Mouse (Mus musculus) heart, adult 2 months (tissue): ENCODE data around the gene Fancf. TPM values are rescaled to one million over a fixed set of nuclear protein-coding genes. Genes with fewer than 3 reads are reported as not detected.

Experiments
- DNase-seq, 2 experiments: peaks; one replicate each; pipeline ENCODE4 v3.0.0; 2021
- H3K27ac ChIP-seq: fragments of 200-600 bp; 2 replicates; pipeline ENCODE4 v1.8.1; 2022
- H3K27me3 ChIP-seq: fragments of 200-500 bp; 2 replicates; pipeline ENCODE4 v1.6.1; 2012; ENCODE audit warnings: mild to moderate bottlenecking, low read length, inconsistent platforms, mixed read lengths; ENCODE audit not compliant: control insufficient read depth, insufficient read depth
- H3K36me3 ChIP-seq: fragments of 200-500 bp; 2 replicates; pipeline ENCODE4 v1.6.1; 2012; ENCODE audit warnings: low read length, inconsistent platforms; ENCODE audit not compliant: control insufficient read depth, insufficient read depth
- H3K4me1 ChIP-seq: fragments of 200-500 bp; 2 replicates; pipeline ENCODE4 v1.6.1; 2011; ENCODE audit warnings: low read length; ENCODE audit not compliant: control insufficient read depth, insufficient read depth
- H3K4me3 ChIP-seq: fragments of 200-600 bp; 2 replicates; pipeline ENCODE4 v1.8.1; 2022
- H3K79me2 ChIP-seq: fragments of 200-500 bp; replicated peaks from 2 replicates; pipeline ENCODE4 v1.6.1; 2012; ENCODE audit warnings: mild to moderate bottlenecking, inconsistent platforms, low read length, moderate library complexity, mixed read lengths; ENCODE audit not compliant: control insufficient read depth, insufficient read depth
- H3K9ac ChIP-seq: fragments of 200-500 bp; 2 replicates; pipeline ENCODE4 v1.6.1; 2012; ENCODE audit warnings: low read depth, mild to moderate bottlenecking, control low read depth, inconsistent platforms, low read length, mixed read lengths
- CTCF ChIP-seq: fragments of 200-600 bp; IDR thresholded peaks from 2 replicates; pipeline ENCODE4 v1.8.1; 2022; ENCODE audit warnings: antibody characterized with exemption, mild to moderate bottlenecking, moderate library complexity
- EP300 ChIP-seq: fragments of 200-500 bp; IDR thresholded peaks from 2 replicates; pipeline ENCODE4 v1.6.1; 2011; ENCODE audit warnings: low read depth, low read length, control low read depth; ENCODE audit not compliant: insufficient read depth
- POLR2A ChIP-seq: fragments of 200-500 bp; IDR thresholded peaks from 2 replicates; pipeline ENCODE4 v1.6.1; 2011; ENCODE audit warnings: mild to moderate bottlenecking, low read depth, low read length, control low read depth; ENCODE audit not compliant: insufficient read depth
- WGBS: fragments of 180-500 bp; shearing (Covaris S2); methylation state at CpG from one replicate; pipeline ENCODE4 v1.1.7; 2018; 5-methylcytosine and 5-hydroxymethylcytosine counted together
- intact Hi-C: fragments of 180-260 bp; cut with DNase I; formaldehyde crosslinking; loops from one replicate; pipeline ENCODE4 v1.15.1; 2025
- polyA plus RNA-seq: library from polyadenylated mRNA; depleted of rRNA; stranded (reverse); fragments of >200 nt; gene quantifications from 2 replicates; pipeline ENCODE4 v1.2.3, GENCODE M21; 2012
- total RNA-seq, 2 experiments: library from RNA; stranded (reverse); gene quantifications; 2 replicates each; pipeline ENCODE4 v1.2.3; 2021

Gene Fancf
- total and polyA plus RNA-seq, 3 experiments = 1.3 to 2.7 (median 1.6) TPM

DNA sequence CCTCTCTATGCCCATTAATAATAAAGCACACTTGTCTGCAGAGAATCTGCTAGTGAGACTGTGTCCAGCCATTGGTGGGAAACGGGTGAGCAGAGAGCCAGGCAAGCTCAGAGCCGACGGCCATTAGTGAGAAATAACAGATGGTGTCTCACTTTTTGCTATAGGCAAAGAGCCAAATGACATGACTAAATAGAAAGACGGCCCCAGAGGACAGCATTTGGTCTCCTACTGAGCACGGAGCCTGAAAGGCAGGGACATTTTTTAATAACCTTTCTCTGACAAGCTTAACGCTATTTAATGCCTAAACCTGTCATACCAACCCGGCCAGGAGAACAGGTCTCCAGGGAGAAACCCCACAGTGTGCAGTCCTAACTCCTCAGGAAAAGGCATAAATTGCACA lies 30.1 kb downstream of the Fancf start:
- Histone ChIP-seq H3K36me3 (no peaks in the 10 kb centered on the region), H3K27me3 (no peaks in the 10 kb centered on the region), H3K4me1 (no peaks in the 10 kb centered on the region), H3K79me2 (no peaks in the 10 kb centered on the region), H3K27ac (no peak overlapping the region), H3K9ac (no peak overlapping the region), H3K4me3 (no peak overlapping the region)
- 21% methylated on average over 7 of the region's 7 CpGs for WGBS
- TF ChIP-seq CTCF (no peak), EP300 (no peak), POLR2A (no peak)
- intact Hi-C loops = no loop called here
- peak in 1 of 2 experiments; percentile 6 for DNase-seq

DNA sequence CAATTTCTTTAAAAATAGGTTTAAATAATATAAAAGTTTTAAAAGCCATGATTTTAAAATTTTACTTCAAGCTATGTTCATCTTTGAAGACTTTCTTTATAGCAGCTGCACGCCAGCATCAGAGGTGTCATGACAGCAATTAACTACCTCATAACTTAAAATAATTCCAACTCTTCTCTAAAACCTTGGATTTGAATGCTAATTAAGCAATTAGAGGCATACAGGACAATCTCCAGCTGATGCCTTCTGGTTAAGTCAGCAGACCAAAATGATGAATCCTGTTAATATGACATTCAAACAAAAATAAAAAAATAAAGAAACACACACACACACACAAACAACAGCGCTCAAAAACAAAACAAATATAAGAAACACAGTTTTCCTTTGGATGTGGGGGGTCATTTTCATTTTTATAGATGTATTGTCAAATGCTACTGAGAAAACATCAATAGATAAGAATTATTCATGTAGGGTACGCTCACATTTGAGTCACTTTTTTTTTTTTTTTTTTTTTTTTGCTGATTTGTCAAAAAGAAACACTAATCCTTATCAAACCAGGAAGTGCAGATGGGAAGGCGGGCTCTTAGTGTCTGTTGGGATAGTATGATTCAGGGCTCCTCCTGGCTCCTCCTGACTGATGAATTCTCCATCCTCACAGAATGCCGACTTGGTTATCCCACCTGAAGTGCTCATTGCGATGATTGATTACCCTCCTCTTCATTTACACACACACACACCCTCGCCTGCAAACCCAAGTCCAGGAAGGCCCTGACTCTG lies 38.3 kb downstream of the Fancf start:
- Histone ChIP-seq H3K9ac (no peak overlapping the region), H3K27me3 (no peaks in the 10 kb centered on the region), H3K79me2 (no peaks in the 10 kb centered on the region), H3K4me1 (no peaks in the 10 kb centered on the region), H3K36me3 (no peaks in the 10 kb centered on the region), H3K4me3 (no peak overlapping the region), H3K27ac (no peak overlapping the region)
- WGBS = 71% methylated on average over 7 of the region's 7 CpGs
- TF ChIP-seq EP300 = no peak
- no peak for TF ChIP-seq POLR2A
- DNase-seq = no peak
- intact Hi-C loops = no loop called here

DNA sequence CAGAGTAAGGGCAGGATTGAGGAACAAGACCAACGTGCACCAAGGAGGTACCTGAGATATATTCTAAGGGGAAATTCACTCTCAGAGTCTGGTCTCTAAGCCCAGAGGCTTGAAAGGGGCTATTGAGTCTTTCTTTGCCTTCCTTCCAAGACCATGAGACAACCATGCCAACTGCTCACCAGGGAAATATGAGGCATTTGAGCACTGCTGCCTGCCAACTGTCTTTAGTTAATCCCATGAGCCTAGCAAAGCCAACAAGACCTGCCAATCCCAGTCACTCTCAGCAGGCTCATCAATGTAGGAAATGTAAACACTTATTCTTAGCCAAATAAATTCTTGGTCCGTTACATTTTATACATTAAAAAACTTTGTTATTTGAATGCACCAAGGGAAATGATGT lies 40.6 kb downstream of the Fancf start:
- 56% methylated on average over 2 of the region's 2 CpGs for WGBS
- H3K79me2 ChIP-seq = no peaks in the 10 kb centered on the region
- H3K9ac ChIP-seq = no peak overlapping the region
- H3K27ac ChIP-seq = no peak overlapping the region
- intact Hi-C loops = no loop called here
- TF ChIP-seq CTCF = no peak
- TF ChIP-seq EP300 = no peak
- TF ChIP-seq POLR2A = no peak
- no peak for DNase-seq
- H3K27me3 ChIP-seq = no peaks in the 10 kb centered on the region
- H3K4me3 ChIP-seq = no peak overlapping the region
- H3K36me3 ChIP-seq = no peaks in the 10 kb centered on the region
- no peaks in the 10 kb centered on the region for H3K4me1 ChIP-seq

DNA sequence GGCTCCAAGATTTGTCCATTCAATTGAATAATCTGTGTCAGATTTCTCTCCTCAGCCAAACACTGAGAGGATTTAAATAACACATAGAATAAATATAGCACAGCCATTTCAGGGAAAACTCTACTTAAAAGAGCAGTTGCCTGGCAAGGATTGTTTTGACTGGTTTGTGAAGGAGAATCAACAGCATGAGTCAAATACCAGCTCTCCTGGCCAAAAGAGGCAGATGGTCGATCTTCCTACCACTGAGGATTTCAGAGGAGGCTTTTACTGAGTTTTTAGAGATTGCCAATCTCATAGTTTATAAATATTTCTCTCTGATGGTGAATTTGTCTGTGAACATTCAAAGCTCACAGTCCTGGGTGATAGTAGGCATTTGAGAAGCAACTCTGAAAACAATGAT lies 42.2 kb downstream of the Fancf start:
- no peak overlapping the region for H3K9ac ChIP-seq
- H3K27ac ChIP-seq = no peak overlapping the region
- H3K4me3 ChIP-seq = no peak overlapping the region
- WGBS = 59% methylated on average over 1 of the region's 1 CpGs
- no peak for DNase-seq
- TF ChIP-seq EP300 = no peak
- no peak for TF ChIP-seq CTCF
- no peak for TF ChIP-seq POLR2A
- no peaks in the 10 kb centered on the region for H3K79me2 ChIP-seq
- no peaks in the 10 kb centered on the region for H3K4me1 ChIP-seq
- intact Hi-C loops = no loop called here
- no peaks in the 10 kb centered on the region for H3K27me3 ChIP-seq
- H3K36me3 ChIP-seq = no peaks in the 10 kb centered on the region

DNA sequence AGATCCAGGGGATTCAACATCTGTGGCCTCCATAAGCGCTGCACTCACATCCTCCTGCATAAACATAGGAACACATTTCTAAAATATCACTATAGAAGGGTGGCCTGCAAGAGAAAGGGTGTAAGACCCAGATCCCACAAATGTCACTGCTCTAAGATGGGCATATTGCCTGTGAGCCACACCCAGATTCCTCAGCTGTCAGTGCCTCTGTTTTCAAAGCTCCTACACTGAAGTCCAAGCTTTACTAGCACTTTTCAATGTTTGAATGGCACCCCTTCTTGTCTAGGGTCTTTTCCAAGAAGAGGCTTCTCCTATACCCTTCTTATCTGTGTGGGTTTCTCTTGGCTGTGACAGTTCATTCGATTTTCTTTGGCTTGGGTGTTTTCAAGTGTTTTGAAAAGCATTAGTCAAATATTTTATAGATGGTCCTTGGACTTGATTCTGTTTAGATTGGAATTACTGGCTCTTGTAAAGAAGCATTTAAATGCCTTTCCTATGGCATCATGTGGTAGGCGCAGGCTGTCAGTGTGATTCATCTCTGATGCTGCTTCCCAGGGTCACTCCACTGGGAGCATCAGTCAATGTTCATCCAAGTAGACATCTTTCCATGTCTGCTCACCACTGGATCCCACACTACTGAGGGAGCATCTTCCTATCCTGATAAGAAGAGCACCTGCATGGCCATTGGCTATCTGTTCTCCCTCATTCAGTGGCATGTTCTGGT lies 43.7 kb downstream of the Fancf start:
- no peak overlapping the region for H3K27ac ChIP-seq
- H3K4me1 ChIP-seq = no peaks in the 10 kb centered on the region
- H3K27me3 ChIP-seq = no peaks in the 10 kb centered on the region
- no peaks in the 10 kb centered on the region for H3K36me3 ChIP-seq
- 53% methylated on average over 3 of the region's 3 CpGs for WGBS
- DNase-seq = no peak
- H3K9ac ChIP-seq = no peak overlapping the region
- no peak overlapping the region for H3K4me3 ChIP-seq
- H3K79me2 ChIP-seq = no peaks in the 10 kb centered on the region
- intact Hi-C loops = no loop called here
- TF ChIP-seq POLR2A (no peak), EP300 (no peak), CTCF (no peak)

DNA sequence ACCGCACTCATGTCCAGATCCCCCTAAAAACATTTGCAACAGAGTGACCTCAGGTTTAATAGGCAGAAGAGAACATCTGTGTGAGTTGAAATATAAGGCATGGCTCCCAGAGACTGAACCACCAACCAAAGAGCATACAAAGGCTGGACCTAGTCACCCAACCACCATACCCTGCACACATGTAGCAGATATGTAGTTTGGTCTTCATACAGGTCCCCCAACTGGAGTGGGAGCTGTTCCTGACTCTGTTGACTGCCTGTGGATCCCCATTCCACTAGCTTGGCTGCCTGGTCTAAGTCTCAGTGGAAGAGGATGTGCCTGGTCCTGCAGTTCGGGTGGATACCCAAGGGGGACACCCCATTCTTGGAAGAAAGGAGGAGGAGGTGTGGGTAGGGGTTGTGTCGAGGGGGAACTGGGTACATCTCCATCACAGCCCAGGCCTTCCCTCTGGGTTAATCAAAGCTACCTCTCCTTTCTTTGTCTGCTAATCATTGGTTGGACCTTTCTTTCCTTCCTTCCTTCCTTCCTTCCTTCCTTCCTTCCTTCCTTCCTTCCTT lies 45.7 kb downstream of the Fancf start:
- WGBS = 44% methylated on average over 3 of the region's 3 CpGs
- TF ChIP-seq EP300 = no peak
- no peak for TF ChIP-seq POLR2A
- no peak for TF ChIP-seq CTCF
- H3K9ac ChIP-seq = no peak overlapping the region
- intact Hi-C loops = no loop called here
- H3K4me3 ChIP-seq = no peak overlapping the region
- no peaks in the 10 kb centered on the region for H3K4me1 ChIP-seq
- no peaks in the 10 kb centered on the region for H3K79me2 ChIP-seq
- H3K27me3 ChIP-seq = no peaks in the 10 kb centered on the region
- DNase-seq = no peak
- no peaks in the 10 kb centered on the region for H3K36me3 ChIP-seq
- H3K27ac ChIP-seq = no peak overlapping the region
